Mouse (Mus musculus) liver, adult 2 months (tissue): Measurements from ENCODE around the gene Smtnl1.

Experiments
- CTCF ChIP-seq: fragments of 200-500 bp; IDR thresholded peaks from 2 replicates; pipeline ENCODE4 v1.5.1; 2011; ENCODE audit warnings: low read depth, low read length, control low read depth
- POLR2A ChIP-seq: fragments of 200-500 bp; IDR thresholded peaks from 2 replicates; pipeline ENCODE4 v1.6.1; 2011; ENCODE audit warnings: low read length, control low read depth; ENCODE audit not compliant: insufficient read depth; ENCODE audit errors: extremely low read depth

DNA sequence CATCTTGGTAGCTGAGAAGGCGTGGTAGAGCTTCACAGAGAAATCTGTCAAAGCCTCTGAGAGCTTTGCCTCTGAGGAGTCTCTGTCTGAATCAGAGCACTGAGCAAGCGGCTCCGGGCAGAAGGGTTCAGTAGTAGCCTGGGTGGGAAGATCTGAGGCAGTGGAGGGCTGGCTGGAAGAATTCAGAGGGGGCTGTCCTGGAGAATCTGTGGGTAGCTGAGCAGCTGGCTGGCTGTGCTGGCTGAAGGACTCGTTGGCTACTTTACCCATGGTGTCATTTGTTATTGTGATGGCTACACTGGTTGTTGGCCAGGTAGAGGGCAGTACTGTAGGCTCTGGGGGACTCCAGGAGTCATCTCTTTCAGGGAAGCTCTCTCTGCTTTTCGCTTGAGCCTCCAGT lies 49.3 kb downstream of the Smtnl1 start:
- no peak for TF ChIP-seq CTCF
- TF ChIP-seq POLR2A: no peak
